Mouse (Mus musculus) small intestine, adult 2 months (tissue): ENCODE results near the gene Slc13a2. TPM values are rescaled to one million over a fixed set of nuclear protein-coding genes. Genes with fewer than 3 reads are reported as not detected.

Source experiments
- H3K27ac ChIP-seq: fragments of 200-500 bp; 2 replicates; pipeline ENCODE4 v1.5.1; 2012; ENCODE audit warnings: low read depth, low read length, control low read depth, inconsistent platforms; ENCODE audit not compliant: insufficient read depth
- H3K27me3 ChIP-seq: fragments of 200-500 bp; 2 replicates; pipeline ENCODE4 v1.6.1; 2012; ENCODE audit warnings: mild to moderate bottlenecking, moderate library complexity, low read length, inconsistent platforms; ENCODE audit not compliant: control insufficient read depth, insufficient read depth
- H3K36me3 ChIP-seq: fragments of 200-500 bp; 2 replicates; pipeline ENCODE4 v1.6.1; 2012; ENCODE audit warnings: mild to moderate bottlenecking, low read length, control low read depth, inconsistent platforms; ENCODE audit not compliant: control insufficient read depth, insufficient read depth
- H3K4me1 ChIP-seq: fragments of 200-500 bp; 2 replicates; pipeline ENCODE4 v1.6.1; 2012; ENCODE audit warnings: low read length, inconsistent platforms, mixed read lengths; ENCODE audit not compliant: control insufficient read depth, insufficient read depth, insufficient read length
- H3K4me3 ChIP-seq: fragments of 200-500 bp; 2 replicates; pipeline ENCODE4 v1.5.1; 2012; ENCODE audit warnings: low read depth, mild to moderate bottlenecking, control low read depth, inconsistent platforms, low read length, moderate library complexity
- CTCF ChIP-seq: fragments of 200-500 bp; IDR thresholded peaks from 2 replicates; pipeline ENCODE4 v1.5.1; 2012; ENCODE audit warnings: low read depth, mild to moderate bottlenecking, control low read depth, inconsistent platforms, low read length, moderate library complexity, mixed read lengths; ENCODE audit not compliant: insufficient replicate concordance, insufficient read length; ENCODE audit errors: extremely low read depth
- POLR2A ChIP-seq: fragments of 200-500 bp; IDR thresholded peaks from 2 replicates; pipeline ENCODE4 v1.6.1; 2012; ENCODE audit warnings: low read depth, mild to moderate bottlenecking, control low read depth, inconsistent platforms, low read length, moderate library complexity
- WGBS: fragments of 180-500 bp; shearing (Covaris S2); methylation state at CpG from one replicate; pipeline ENCODE4 v1.1.7; 2018; 5-methylcytosine and 5-hydroxymethylcytosine counted together
- polyA plus RNA-seq: library from polyadenylated mRNA; depleted of rRNA; stranded (reverse); fragments of >200 nt; gene quantifications from 2 replicates; pipeline ENCODE4 v1.2.3, GENCODE M21; 2012

The Slc13a2 gene
- polyA plus RNA-seq, 1 experiment = 374 TPM

- H3K4me3 ChIP-seq = no peak overlapping the region
- WGBS = 15% methylated on average over 8 of the region's 8 CpGs
- TF ChIP-seq POLR2A = no peak
- TF ChIP-seq CTCF = no peak
These were observed 57.9 kb downstream of the Slc13a2 start for GRCm38 (mm10) chr11:78364103-78364502.

DNA sequence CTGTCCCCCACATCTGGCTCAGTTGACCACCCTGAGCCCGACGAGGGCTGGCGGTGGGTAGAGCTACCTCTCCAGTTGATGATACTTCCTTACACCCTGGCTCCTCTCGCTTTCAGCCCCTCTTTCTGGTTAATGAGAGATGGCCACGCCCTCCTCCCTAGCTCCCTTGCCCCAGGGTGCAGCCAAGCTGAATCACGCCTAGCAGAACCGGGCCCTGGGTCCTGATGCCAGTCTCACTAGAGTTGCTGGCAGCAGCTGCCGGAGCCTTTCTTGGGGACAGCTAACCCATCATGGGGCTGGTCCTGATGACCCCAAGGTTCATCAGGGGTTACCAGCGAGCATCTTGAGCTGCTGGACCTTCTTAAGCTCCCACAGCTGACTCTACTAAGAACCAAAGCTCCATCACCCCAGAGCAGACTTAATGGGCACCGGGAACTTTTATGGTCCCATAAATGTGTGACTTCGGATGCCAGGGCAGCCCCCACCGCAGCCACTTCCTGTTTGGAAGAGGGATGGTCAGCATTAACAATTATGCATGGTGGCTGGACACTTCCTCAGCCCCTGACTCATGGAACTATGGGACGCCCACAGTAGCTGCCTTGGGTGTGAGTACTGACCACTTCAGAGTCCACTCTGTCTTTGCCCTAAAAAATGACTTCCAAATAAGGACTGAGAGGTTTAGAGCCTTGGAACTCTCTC lies 58.6 kb downstream of the Slc13a2 start:
- TF ChIP-seq CTCF = no peak
- TF ChIP-seq POLR2A = no peak
- Histone ChIP-seq H3K27me3 (no peaks in the 10 kb centered on the region), H3K4me1 (peaks cover 40% of the 10 kb centered on the region), H3K36me3 (no peaks in the 10 kb centered on the region), H3K27ac (peak overlapping the region; percentile 61), H3K4me3 (no peak overlapping the region)
- WGBS = 31% methylated on average over 13 of the region's 13 CpGs

More at GRCm38 (mm10) chr11:78364103-78364502, 57.9 kb downstream of the Slc13a2 start:
- H3K27me3 ChIP-seq = no peaks in the 10 kb centered on the region
- H3K4me1 ChIP-seq = peaks cover 36% of the 10 kb centered on the region
- H3K27ac ChIP-seq = peak overlapping the region; percentile 61
- H3K36me3 ChIP-seq = no peaks in the 10 kb centered on the region

GRCm38 (mm10) chr11:78360789-78361131 lies 61.3 kb downstream of the Slc13a2 start:
- no peaks in the 10 kb centered on the region for H3K36me3 ChIP-seq
- H3K4me3 ChIP-seq = no peak overlapping the region
- no peaks in the 10 kb centered on the region for H3K27me3 ChIP-seq
- H3K4me1 ChIP-seq = peaks cover 32% of the 10 kb centered on the region
- no peak overlapping the region for H3K27ac ChIP-seq
- WGBS = 51% methylated on average over 2 of the region's 2 CpGs
- no peak for TF ChIP-seq POLR2A
- TF ChIP-seq CTCF = no peak

- peaks cover 32% of the 10 kb centered on the region for H3K4me1 ChIP-seq
- no peaks in the 10 kb centered on the region for H3K27me3 ChIP-seq
- WGBS = 10% methylated on average over 13 of the region's 13 CpGs
- H3K36me3 ChIP-seq = no peaks in the 10 kb centered on the region
- H3K27ac ChIP-seq = no peak overlapping the region
- peak overlapping the region; percentile 39 for H3K4me3 ChIP-seq
- TF ChIP-seq POLR2A (no peak), CTCF (peak; percentile 88; the same call in 1 of the 2 replicates)
These were observed 61.8 kb downstream of the Slc13a2 start for GRCm38 (mm10) chr11:78360125-78360788.

- Histone ChIP-seq H3K4me3 (no peak overlapping the region), H3K27ac (no peak overlapping the region), H3K27me3 (no peaks in the 10 kb centered on the region), H3K36me3 (no peaks in the 10 kb centered on the region), H3K4me1 (peaks cover 16% of the 10 kb centered on the region)
- TF ChIP-seq CTCF = peak; percentile 85; the same call in 1 of the 2 replicates
- no peak for TF ChIP-seq POLR2A
- whole genome bisulfite sequencing = 19% methylated on average over 22 of the region's 22 CpGs
These were observed 63.5 kb downstream of the Slc13a2 start for GRCm38 (mm10) chr11:78358330-78359007.

GRCm38 (mm10) chr11:78355471-78356238 lies 66.4 kb downstream of the Slc13a2 start:
- TF ChIP-seq POLR2A (no peak), CTCF (peak; percentile 93; the same call in 1 of the 2 replicates)
- peaks cover 6% of the 10 kb centered on the region; the same call in 1 of the 2 replicates for H3K4me1 ChIP-seq
- H3K27me3 ChIP-seq = no peaks in the 10 kb centered on the region
- no peak overlapping the region for H3K4me3 ChIP-seq
- 33% methylated on average over 4 of the region's 4 CpGs for WGBS
- no peaks in the 10 kb centered on the region for H3K36me3 ChIP-seq
- no peak overlapping the region for H3K27ac ChIP-seq
